Mouse (Mus musculus) gonadal fat pad, adult 2 months (tissue): ENCODE data around the gene Xpr1. TPM values are rescaled to one million over a fixed set of nuclear protein-coding genes. Genes with fewer than 3 reads are reported as not detected.

Source experiments
- DNase-seq: peaks from one replicate; pipeline ENCODE4 v3.0.0-alpha.2; 2012; ENCODE audit warnings: low read depth
- polyA plus RNA-seq: library from polyadenylated mRNA; depleted of rRNA; stranded (reverse); fragments of >200 nt; gene quantifications from 2 replicates; pipeline ENCODE4 v1.2.3, GENCODE M21; 2012

Xpr1 gene
- polyA plus RNA-seq, 1 experiment = 7.8 TPM

DNA sequence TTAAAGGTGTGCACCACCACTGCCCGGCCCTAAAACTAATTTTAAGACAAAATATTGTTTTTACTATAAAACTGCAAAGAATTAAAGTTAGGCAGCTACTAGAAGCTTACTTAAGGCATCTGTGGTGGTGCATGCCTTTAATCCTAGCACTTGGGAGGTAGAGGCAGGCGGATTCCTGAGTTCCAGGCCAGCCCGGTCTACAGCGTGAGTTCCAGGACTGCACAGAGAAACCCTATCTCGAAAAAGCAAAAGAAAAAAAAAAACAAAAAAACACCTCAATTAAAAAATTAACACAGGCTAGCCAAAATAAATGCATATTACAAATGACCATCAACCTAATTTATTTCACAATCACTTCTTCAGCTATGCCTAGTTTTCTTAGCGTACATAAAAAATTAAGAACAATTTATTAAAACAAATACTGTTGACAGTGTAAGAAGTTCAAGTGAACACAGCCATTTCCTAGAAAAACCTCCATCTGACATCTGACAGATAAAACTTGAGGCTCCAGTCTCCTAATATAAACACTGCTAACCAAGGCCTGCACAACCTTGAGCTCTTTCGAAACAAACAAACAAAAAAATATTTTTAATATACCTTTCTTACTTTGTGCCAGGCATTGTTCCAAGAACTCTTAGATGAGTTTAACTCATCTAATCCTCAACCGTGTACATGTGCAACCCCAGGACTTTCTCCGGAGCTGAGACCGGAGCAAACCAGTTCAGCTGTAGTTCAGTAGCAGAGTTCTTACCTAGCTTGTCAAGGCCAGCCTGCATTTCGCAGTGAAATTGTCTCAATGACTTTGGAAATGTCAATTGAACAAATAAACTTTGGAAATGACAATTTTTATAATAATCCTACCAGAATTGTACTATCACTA lies 9.3 kb downstream of the Xpr1 start:
- DNase-seq = no peak

DNA sequence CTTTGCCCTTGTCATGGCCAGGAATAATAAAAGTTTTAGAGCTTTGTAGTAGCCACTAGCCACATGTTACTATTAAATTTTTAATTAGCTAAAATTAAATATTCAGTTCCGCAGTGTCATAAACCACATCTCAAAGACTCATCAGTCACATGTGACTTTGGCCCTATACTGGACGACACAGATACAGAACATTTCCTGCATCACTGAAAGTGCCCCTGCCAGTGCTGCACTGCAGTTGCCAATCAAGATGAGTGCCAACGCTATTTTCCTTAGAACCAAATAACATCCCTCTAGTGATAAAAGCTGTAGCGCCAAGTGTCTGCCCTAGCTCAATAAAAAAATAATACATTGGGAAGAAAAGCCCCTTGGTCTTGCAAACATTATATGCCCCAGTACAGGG lies 17.2 kb downstream of the Xpr1 start:
- DNase-seq = no peak

- DNase-seq = no peak
These were observed 22.4 kb downstream of the Xpr1 start for GRCm38 (mm10) chr1:155394829-155395228.

- DNase-seq = no peak
These were observed 23.2 kb downstream of the Xpr1 start for GRCm38 (mm10) chr1:155394021-155394420.

DNA sequence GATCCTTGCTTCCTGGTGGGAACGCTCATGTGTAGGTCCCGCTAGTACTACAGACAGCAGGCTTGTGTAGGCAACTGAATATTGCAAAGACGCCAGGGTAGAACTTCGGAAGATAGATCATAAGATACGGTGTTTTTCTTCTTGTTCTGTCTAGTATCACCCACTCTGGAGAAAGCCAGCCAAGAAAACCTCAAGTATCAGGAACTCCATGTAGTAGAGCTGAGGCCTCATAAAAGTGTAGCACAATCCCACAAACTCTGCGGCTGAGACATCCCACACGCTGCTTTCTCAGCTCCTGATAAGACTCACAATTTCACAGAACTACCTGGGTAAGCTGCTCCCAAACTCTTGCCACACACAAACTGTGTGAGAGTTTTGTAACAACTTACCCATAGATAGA lies 24.4 kb downstream of the Xpr1 start:
- DNase-seq = no peak

DNA sequence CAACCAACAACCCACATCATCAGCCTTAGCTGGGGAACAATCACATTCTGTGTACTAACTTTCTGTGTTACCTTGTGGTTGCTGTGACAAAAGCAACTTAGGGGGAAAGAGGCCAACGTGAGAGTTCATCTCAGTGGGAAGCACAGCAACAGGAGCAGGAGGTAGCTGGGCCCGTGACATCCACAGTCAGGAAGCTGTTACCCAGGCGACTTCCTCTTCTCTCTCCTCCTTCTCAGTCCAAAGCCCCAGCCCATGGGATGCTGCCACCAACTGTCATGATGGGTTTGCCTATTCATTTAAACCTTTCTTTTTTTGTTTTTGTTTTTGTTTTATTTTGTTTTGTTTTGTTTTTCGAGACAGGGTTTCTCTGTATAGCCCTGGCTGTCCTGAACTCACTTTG lies 25.7 kb downstream of the Xpr1 start:
- no peak for DNase-seq

DNA sequence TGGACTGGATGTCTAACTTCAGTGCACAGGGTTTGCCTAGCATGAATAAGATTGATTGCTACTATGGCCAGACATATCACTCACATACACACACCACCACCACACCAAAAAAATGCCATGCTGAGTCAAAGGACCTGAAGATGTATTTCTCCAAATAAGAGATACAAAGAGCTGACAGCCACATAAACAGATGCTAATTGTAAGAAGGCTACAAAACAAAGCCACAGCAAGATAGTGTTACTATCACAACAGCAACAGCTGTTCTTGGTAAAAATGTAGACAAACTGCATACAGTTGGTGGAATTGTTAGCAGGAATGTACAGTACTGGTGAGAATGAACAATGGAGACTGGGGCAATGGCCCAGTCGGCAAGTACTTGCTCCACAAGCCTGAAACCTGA lies 28.8 kb downstream of the Xpr1 start:
- DNase-seq = no peak

GRCm38 (mm10) chr1:155386551-155386950 lies 30.7 kb downstream of the Xpr1 start:
- no peak for DNase-seq

DNA sequence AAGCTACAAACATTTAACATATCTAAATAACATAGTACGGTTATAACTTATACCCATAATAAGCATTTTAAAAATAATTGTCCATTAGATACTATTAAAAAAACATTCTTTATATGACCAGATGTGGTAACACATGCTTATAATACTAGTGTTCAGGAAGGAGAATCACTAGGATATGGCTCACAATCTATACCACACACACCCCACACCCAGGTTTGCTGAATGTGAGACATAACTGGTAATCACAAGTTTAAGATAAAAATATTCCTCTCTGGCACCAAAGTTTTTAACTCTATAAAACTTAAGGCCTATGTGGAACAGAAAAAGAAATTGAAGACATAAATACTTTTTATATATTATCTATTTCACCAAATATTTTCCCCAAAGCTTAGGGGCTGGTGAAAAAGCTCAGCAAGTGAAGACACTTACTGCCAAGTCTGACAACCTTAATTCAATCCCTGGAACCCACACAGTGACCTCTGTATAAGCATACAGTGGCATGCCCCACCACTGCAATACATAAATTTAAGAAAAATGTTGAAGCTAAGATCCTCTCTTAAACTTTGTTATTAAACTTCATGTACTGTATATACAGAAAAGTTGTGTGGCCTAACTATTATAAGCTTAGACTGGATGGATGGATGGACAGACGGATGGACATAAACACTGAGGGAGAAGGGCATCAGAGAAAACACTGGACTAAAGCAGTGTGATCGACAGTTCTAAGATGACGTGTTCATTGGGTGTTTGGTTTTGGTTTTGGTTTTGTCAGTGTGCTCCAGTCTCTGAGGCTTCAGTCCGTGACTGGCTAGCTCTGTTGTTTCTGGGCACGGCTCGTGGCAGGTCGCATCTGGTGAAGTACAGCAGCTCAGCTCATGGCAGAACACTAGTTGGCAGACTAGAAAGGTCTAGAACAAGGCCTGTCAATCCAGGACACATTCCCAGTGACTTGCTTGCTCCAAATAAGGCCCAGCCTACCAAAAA lies 33.6 kb downstream of the Xpr1 start:
- no peak for DNase-seq

- no peak for DNase-seq
These were observed 35.3 kb downstream of the Xpr1 start for GRCm38 (mm10) chr1:155381931-155382330.

DNA sequence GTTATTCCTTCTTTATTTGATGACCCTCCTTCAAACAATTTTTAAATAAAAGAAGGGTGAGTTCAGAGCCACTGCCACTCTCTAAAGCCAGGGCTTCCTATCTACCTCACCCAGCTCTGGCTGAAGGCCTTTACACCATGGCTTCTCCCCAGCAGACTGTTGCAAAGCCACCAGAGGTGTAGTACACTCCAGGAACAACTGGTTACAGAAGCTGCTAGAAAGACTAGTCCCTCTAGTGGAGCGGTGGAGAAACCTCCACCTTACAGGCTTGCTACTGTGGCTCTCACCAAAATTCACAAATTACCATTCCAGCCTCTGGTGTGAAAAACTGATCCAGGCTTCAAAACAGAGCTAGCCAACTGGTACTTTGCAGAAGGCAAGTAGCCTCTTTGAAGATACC lies 37.9 kb downstream of the Xpr1 start:
- DNase-seq = no peak

GRCm38 (mm10) chr1:155372821-155373220 lies 44.4 kb downstream of the Xpr1 start:
- no peak for DNase-seq

- no peak for DNase-seq
These were observed 47.0 kb downstream of the Xpr1 start for GRCm38 (mm10) chr1:155370075-155370658.

- no peak for DNase-seq
These were observed 50.8 kb downstream of the Xpr1 start for GRCm38 (mm10) chr1:155366366-155366765.

- no peak for DNase-seq
These were observed 55.6 kb downstream of the Xpr1 start for GRCm38 (mm10) chr1:155361502-155362126.

GRCm38 (mm10) chr1:155353096-155353495 lies 64.1 kb downstream of the Xpr1 start:
- DNase-seq = no peak

GRCm38 (mm10) chr1:155351527-155351926 lies 65.7 kb downstream of the Xpr1 start:
- DNase-seq = no peak

- no peak for DNase-seq
These were observed 68.7 kb downstream of the Xpr1 start for GRCm38 (mm10) chr1:155348491-155348890.

GRCm38 (mm10) chr1:155347339-155347738 lies 69.9 kb downstream of the Xpr1 start:
- DNase-seq = no peak

DNA sequence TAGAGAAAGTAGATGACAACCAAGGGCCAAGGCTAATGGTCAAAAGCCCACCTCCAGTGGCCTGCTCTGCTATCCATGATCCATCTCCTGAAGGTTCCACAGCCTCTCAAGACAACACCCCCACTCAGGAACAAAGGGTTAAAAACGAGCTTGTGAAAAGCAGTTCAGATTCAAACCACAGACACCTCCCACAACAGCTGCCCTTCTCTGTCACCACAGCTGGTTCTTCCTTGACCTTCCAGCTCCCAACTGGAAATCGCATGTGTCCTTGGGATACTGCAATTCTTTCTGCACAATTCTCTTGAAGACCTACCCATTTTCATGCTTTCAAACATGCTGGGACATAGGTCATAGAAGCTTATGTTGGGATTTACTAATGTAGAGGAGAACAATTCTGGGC lies 73.2 kb downstream of the Xpr1 start:
- no peak for DNase-seq

- DNase-seq = no peak
These were observed 77.6 kb downstream of the Xpr1 start for GRCm38 (mm10) chr1:155339622-155340021.

DNA sequence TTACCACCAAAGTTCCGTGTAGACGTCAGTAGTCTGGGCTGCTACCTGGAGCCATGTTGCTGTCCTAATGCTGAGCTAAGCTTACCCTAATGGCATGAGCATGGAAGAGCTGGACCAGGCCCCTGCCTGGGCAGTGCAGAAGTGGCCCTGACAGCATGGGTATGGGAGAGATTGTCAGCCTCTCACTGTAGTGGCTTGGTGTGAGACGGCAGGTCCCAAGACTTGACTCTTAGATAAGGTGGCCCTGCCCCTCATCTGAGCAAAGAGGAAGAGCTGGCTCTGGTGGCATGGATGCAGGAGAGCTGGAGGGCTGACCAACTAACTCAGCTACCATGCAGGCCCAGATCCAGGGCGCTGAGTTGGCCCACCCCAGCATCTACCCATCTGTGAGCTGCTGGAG lies 79.9 kb downstream of the Xpr1 start:
- no peak for DNase-seq
